8 mouse cellular contexts compared by ENCODE assay signal in genomic region chr1:181143950-181144836, GRCm38 (mm10). TPM values are rescaled to one million over a fixed set of nuclear protein-coding genes. Genes with fewer than 3 reads are reported as not detected.
DNase-seq lines count a peak whose midpoint lies in the region; ATAC-seq and TF ChIP-seq lines count a peak whose summit lies in the region.

Nvl (minus strand) TSS chr1:181144204.
Cnih4 (plus strand) TSS chr1:181144693.

- no peaks in the 10 kb centered on the region for H3K9me3 ChIP-seq in embryonic facial prominence, embryonic 14.5 days (ENCODE audit: control insufficient read depth, low read length)
- no peaks in the 10 kb centered on the region for H3K9me3 ChIP-seq in limb, embryonic 13.5 days
- H3K9me3 ChIP-seq in midbrain, embryonic 16.5 days (replicated peaks; ENCODE audit: control insufficient read depth, low read length, poor library complexity, severe bottlenecking), result no peaks in the 10 kb centered on the region

- peak within 1 kb of the TSS; percentile 84 for H3K27ac ChIP-seq in embryonic facial prominence, embryonic 14.5 days (replicated peaks; ENCODE audit: low read depth, low read length)
- H3K27ac ChIP-seq in heart, adult 2 months, result peak within 1 kb of the TSS; percentile 81
- H3K27ac ChIP-seq in limb, embryonic 13.5 days, result peak within 1 kb of the TSS; percentile 90
- peak within 1 kb of the TSS; percentile 82 for H3K27ac ChIP-seq in midbrain, embryonic 16.5 days (ENCODE audit: low read length)

- peaks cover 27% of the 10 kb centered on the region for H3K36me3 ChIP-seq in embryonic facial prominence, embryonic 14.5 days (ENCODE audit: control insufficient read depth, insufficient read depth, low read length)
- peaks cover 7% of the 10 kb centered on the region; the same call in 1 of the 2 replicates for H3K36me3 ChIP-seq in heart, adult 2 months (ENCODE audit: control insufficient read depth, insufficient read depth, low read length)
- H3K36me3 ChIP-seq in limb, embryonic 13.5 days, result peaks cover 24% of the 10 kb centered on the region
- H3K36me3 ChIP-seq in midbrain, embryonic 16.5 days (ENCODE audit: control insufficient read depth, insufficient read depth, low read length), result peaks cover 5% of the 10 kb centered on the region; the same call in 1 of the 2 replicates

- under 1% methylated on average over 46 of the region's 52 CpGs for WGBS in embryonic facial prominence, embryonic 14.5 days
- under 1% methylated on average over 52 of the region's 52 CpGs for WGBS in heart, adult 2 months
- under 1% methylated on average over 52 of the region's 52 CpGs for WGBS in limb, embryonic 13.5 days
- under 1% methylated on average over 51 of the region's 52 CpGs for WGBS in midbrain, embryonic 16.5 days

- H3K4me1 ChIP-seq in embryonic facial prominence, embryonic 14.5 days (ENCODE audit: control insufficient read depth, insufficient read depth, low read length), result peaks cover 12% of the 10 kb centered on the region
- H3K4me1 ChIP-seq in heart, adult 2 months (ENCODE audit: control insufficient read depth, insufficient read depth, low read length), result peaks cover 5% of the 10 kb centered on the region
- peaks cover 23% of the 10 kb centered on the region for H3K4me1 ChIP-seq in limb, embryonic 13.5 days
- peaks cover 19% of the 10 kb centered on the region for H3K4me1 ChIP-seq in midbrain, embryonic 16.5 days (ENCODE audit: control insufficient read depth, insufficient read depth, low read length)

- TF ChIP-seq EP300 in heart, adult 2 months (IDR thresholded peaks at IDR 0.05; ENCODE audit: insufficient read depth, low read depth, low read length), result peak; percentile 80; the same call in 1 of the 2 replicates

- H3K27me3 ChIP-seq in embryonic facial prominence, embryonic 14.5 days (replicated peaks; ENCODE audit: control insufficient read depth, insufficient read depth, low read length), result no peaks in the 10 kb centered on the region
- H3K27me3 ChIP-seq in heart, adult 2 months (ENCODE audit: control insufficient read depth, insufficient read depth, low read length), result no peaks in the 10 kb centered on the region
- no peaks in the 10 kb centered on the region for H3K27me3 ChIP-seq in limb, embryonic 13.5 days
- H3K27me3 ChIP-seq in midbrain, embryonic 16.5 days (ENCODE audit: control insufficient read depth, insufficient read depth, low read depth, low read length), result no peaks in the 10 kb centered on the region

- H3K9ac ChIP-seq in embryonic facial prominence, embryonic 14.5 days (ENCODE audit: low read depth, low read length), result peak within 1 kb of the TSS; percentile 78
- H3K9ac ChIP-seq in heart, adult 2 months (ENCODE audit: low read depth, low read length), result peak within 1 kb of the TSS; percentile 91
- H3K9ac ChIP-seq in limb, embryonic 13.5 days, result peak within 1 kb of the TSS; percentile 70
- peak within 1 kb of the TSS; percentile 86 for H3K9ac ChIP-seq in midbrain, embryonic 16.5 days (ENCODE audit: low read depth, low read length)

- peak; percentile 54 for TF ChIP-seq POLR2A in heart, adult 2 months (IDR thresholded peaks at IDR 0.05; ENCODE audit: insufficient read depth, low read depth, low read length)

- peak within 1 kb of the TSS; percentile 76 for H3K4me2 ChIP-seq in embryonic facial prominence, embryonic 14.5 days (ENCODE audit: low read depth, low read length)
- peak within 1 kb of the TSS; percentile 75 for H3K4me2 ChIP-seq in limb, embryonic 13.5 days (replicated peaks)
- peak within 1 kb of the TSS; percentile 89 for H3K4me2 ChIP-seq in midbrain, embryonic 16.5 days (ENCODE audit: low read length)

- peak; percentile 11; the same call in 1 of the 2 replicates for TF ChIP-seq CTCF in heart, adult 2 months (IDR thresholded peaks at IDR 0.05)

- peak; percentile 100 for ATAC-seq in embryonic facial prominence, embryonic 14.5 days (ENCODE audit: low read depth)
- ATAC-seq in limb, embryonic 13.5 days (ENCODE audit: low FRiP score, low read depth), result peak; percentile 99
- ATAC-seq in midbrain, embryonic 16.5 days, result peak; percentile 100

- peak; percentile 98 for DNase-seq in 3T3-L1 (ENCODE audit: low read depth, low spot score)
- DNase-seq in adrenal gland, postnatal 4 days (ENCODE audit: low spot score in 2 of 2), result peak; percentile 79
- peak; percentile 100 for DNase-seq in embryonic facial prominence, embryonic 14.5 days (ENCODE audit: low spot score)
- peak; percentile 94 to 97 for DNase-seq in heart, adult 2 months
- peak; percentile 92 to 94 for DNase-seq in kidney, adult 8-10 months
- DNase-seq in spleen, postnatal 10 days (ENCODE audit: low spot score in 2 of 2), result peak; percentile 92 to 94

- intact Hi-C loops in heart, adult 2 months (cut with DNase I), result loop anchor here (2.0 kb wide), 2 partner anchors 67 to 89 kb away; no protein-coding TSS in a partner anchor

- peak within 1 kb of the TSS; percentile 87 for H3K4me3 ChIP-seq in embryonic facial prominence, embryonic 14.5 days (ENCODE audit: low read depth, low read length)
- peak within 1 kb of the TSS; percentile 82 for H3K4me3 ChIP-seq in heart, adult 2 months
- peak within 1 kb of the TSS; percentile 64 for H3K4me3 ChIP-seq in limb, embryonic 13.5 days
- H3K4me3 ChIP-seq in midbrain, embryonic 16.5 days (ENCODE audit: low read depth, low read length), result peak within 1 kb of the TSS; percentile 89

- peaks cover 2% of the 10 kb centered on the region; the same call in 1 of the 2 replicates for H3K79me2 ChIP-seq in heart, adult 2 months (replicated peaks; ENCODE audit: control insufficient read depth, insufficient read depth, low read length)

RNA-seq across cellular contexts. Expression of gene Nvl, which starts in this region (rescaled TPM):
- 10 to 100 TPM; 28.8 to 28.9 TPM for total RNA-seq in adrenal gland, postnatal 4 days (2021)
- 28.7 and 33.8 TPM in 2 replicates for polyA plus RNA-seq in embryonic facial prominence, embryonic 14.5 days (2014; fragmentation: Nextera tagmentation; extraction: Ambion mirVana)
- 1 to 10 TPM; 7.4 TPM for total RNA-seq in heart, adult 2 months (2021)
- 4.7 and 8.4 TPM in 2 replicates for polyA plus RNA-seq in heart, adult 2 months (2012; rRNA removed)
- polyA plus RNA-seq in limb, embryonic 13.5 days (2015; fragmentation: Nextera tagmentation; extraction: Ambion mirVana), result 49.0 and 52.5 TPM in 2 replicates
- 48.6 and 50.3 TPM in 2 replicates for polyA plus RNA-seq in midbrain, embryonic 16.5 days (2015; fragmentation: Nextera tagmentation; extraction: Ambion mirVana)

RNA-seq across cellular contexts. Expression of gene Cnih4, which starts in this region (rescaled TPM):
- total RNA-seq in adrenal gland, postnatal 4 days (2021), result 10 to 100 TPM; 39.6 to 42.8 TPM
- 89.8 and 101 TPM in 2 replicates for polyA plus RNA-seq in embryonic facial prominence, embryonic 14.5 days (2014; fragmentation: Nextera tagmentation; extraction: Ambion mirVana)
- total RNA-seq in heart, adult 2 months (2021), result 10 to 100 TPM; 43.8 to 50.3 TPM
- polyA plus RNA-seq in heart, adult 2 months (2012; rRNA removed), result 22.2 and 34.2 TPM in 2 replicates
- polyA plus RNA-seq in limb, embryonic 13.5 days (2015; fragmentation: Nextera tagmentation; extraction: Ambion mirVana), result 94.1 and 96.1 TPM in 2 replicates
- 42.2 and 49.1 TPM in 2 replicates for polyA plus RNA-seq in midbrain, embryonic 16.5 days (2015; fragmentation: Nextera tagmentation; extraction: Ambion mirVana)

Comparison
In these comparisons a context has a peak if more than half of its experiments do, and no peak if none do; other contexts are left out.
1. Peak in every context shown above with its lines: DNase-seq, ATAC-seq, H3K4me3 ChIP-seq and H3K27ac ChIP-seq.